Mouse (Mus musculus) liver, adult 2 months (tissue): ENCODE measurements around the gene Gm49486.

Experiments used
- CTCF ChIP-seq: fragments of 200-500 bp; IDR thresholded peaks from 2 replicates; pipeline ENCODE4 v1.5.1; 2011; ENCODE audit warnings: low read depth, low read length, control low read depth
- POLR2A ChIP-seq: fragments of 200-500 bp; IDR thresholded peaks from 2 replicates; pipeline ENCODE4 v1.6.1; 2011; ENCODE audit warnings: low read length, control low read depth; ENCODE audit not compliant: insufficient read depth; ENCODE audit errors: extremely low read depth

DNA sequence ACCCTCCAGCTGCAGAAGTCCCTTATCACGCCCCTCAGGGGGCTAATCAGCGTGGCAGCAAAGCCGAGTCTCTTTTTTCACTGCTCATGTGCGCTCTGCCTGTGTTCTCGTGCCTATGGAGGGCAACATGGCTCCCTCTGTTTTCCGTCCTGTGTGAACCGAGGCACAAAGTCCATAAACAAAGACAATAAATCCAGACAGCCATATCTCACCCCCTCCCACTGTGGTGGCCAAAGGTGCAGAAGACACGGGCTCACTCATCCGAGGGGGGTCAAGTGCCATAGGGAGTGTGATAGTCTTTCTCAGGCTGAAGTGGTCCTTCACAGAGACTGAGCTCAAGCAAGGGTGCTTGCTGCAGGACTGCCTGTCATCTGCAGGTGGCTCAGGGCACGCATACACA lies 43.8 kb downstream of the Gm49486 start:
- TF ChIP-seq POLR2A (no peak), CTCF (no peak)
